Comparison of ENCODE assay signal across 8 mouse cellular contexts in genomic region chr4:117658582-117659444, GRCm38 (mm10). TPM values are rescaled to one million over a fixed set of nuclear protein-coding genes. Genes with fewer than 3 reads are reported as not detected.
DNase-seq lines count a peak whose midpoint lies in the region; ATAC-seq lines count a peak whose summit lies in the region.

No protein-coding gene starts in this region.

- no peak overlapping the region for H3K4me2 ChIP-seq in hindbrain, embryonic 11.5 days (replicated peaks; ENCODE audit: low read depth, low read length)
- no peak overlapping the region for H3K4me2 ChIP-seq in forebrain, embryonic 14.5 days (ENCODE audit: low read length)
- no peak overlapping the region for H3K4me2 ChIP-seq in neural tube, embryonic 13.5 days

- DNase-seq in hindbrain, embryonic 11.5 days (ENCODE audit: low spot score), result peak; percentile 51
- DNase-seq in hindbrain, embryonic 10.5 days (ENCODE audit: low spot score), result no peak
- DNase-seq in MN1 (ENCODE audit: low spot score), result peak; percentile 59
- no peak for DNase-seq in forebrain, embryonic 14.5 days (ENCODE audit: low spot score)
- peak; percentile 75 to 78 for DNase-seq in kidney, postnatal 25 days
- DNase-seq in T-cell, adult 2 months (ENCODE audit: low spot score), result no peak
- DNase-seq in layer of hippocampus, adult 11-12 months (ENCODE audit: low spot score), result no peak

- H3K27me3 ChIP-seq in hindbrain, embryonic 11.5 days (ENCODE audit: control insufficient read depth, insufficient read depth, low read length), result no peaks in the 10 kb centered on the region
- H3K27me3 ChIP-seq in hindbrain, embryonic 10.5 days (ENCODE audit: insufficient read depth, poor library complexity, severe bottlenecking), result no peaks in the 10 kb centered on the region
- no peaks in the 10 kb centered on the region for H3K27me3 ChIP-seq in forebrain, embryonic 14.5 days (replicated peaks; ENCODE audit: control insufficient read depth, insufficient read depth, low read length)
- H3K27me3 ChIP-seq in neural tube, embryonic 13.5 days, result no peaks in the 10 kb centered on the region; the same call in 1 of the 2 replicates

- peak; percentile 36 for ATAC-seq in hindbrain, embryonic 11.5 days (ENCODE audit: low FRiP score)
- ATAC-seq in forebrain, embryonic 14.5 days, result no peak
- ATAC-seq in neural tube, embryonic 13.5 days (ENCODE audit: low read depth), result peak; percentile 47

- no peak overlapping the region for H3K4me3 ChIP-seq in hindbrain, embryonic 11.5 days (ENCODE audit: low read depth, low read length)
- no peak overlapping the region for H3K4me3 ChIP-seq in hindbrain, embryonic 10.5 days
- no peak overlapping the region for H3K4me3 ChIP-seq in forebrain, embryonic 14.5 days (ENCODE audit: low read depth, low read length)
- H3K4me3 ChIP-seq in neural tube, embryonic 13.5 days, result no peak overlapping the region

- WGBS in hindbrain, embryonic 11.5 days, result 57% methylated on average over 14 of the region's 14 CpGs
- WGBS in hindbrain, embryonic 10.5 days, result 73% methylated on average over 14 of the region's 14 CpGs
- WGBS in forebrain, embryonic 14.5 days, result 58% methylated on average over 14 of the region's 14 CpGs
- 20% methylated on average over 14 of the region's 14 CpGs for WGBS in neural tube, embryonic 13.5 days

- peaks cover 11% of the 10 kb centered on the region for H3K4me1 ChIP-seq in hindbrain, embryonic 11.5 days (replicated peaks; ENCODE audit: control insufficient read depth, insufficient read depth, low read length)
- peaks cover 52% of the 10 kb centered on the region for H3K4me1 ChIP-seq in hindbrain, embryonic 10.5 days (replicated peaks)
- peaks cover 42% of the 10 kb centered on the region for H3K4me1 ChIP-seq in forebrain, embryonic 14.5 days (ENCODE audit: control insufficient read depth, insufficient read depth, low read length)
- peaks cover 60% of the 10 kb centered on the region for H3K4me1 ChIP-seq in neural tube, embryonic 13.5 days (replicated peaks)

- no peak overlapping the region for H3K9ac ChIP-seq in hindbrain, embryonic 11.5 days (ENCODE audit: low read depth, low read length)
- no peak overlapping the region for H3K9ac ChIP-seq in forebrain, embryonic 14.5 days (ENCODE audit: low read length)
- H3K9ac ChIP-seq in neural tube, embryonic 13.5 days, result no peak overlapping the region

- H3K9me3 ChIP-seq in hindbrain, embryonic 11.5 days (ENCODE audit: control insufficient read depth, low read length), result no peaks in the 10 kb centered on the region
- H3K9me3 ChIP-seq in hindbrain, embryonic 10.5 days, result no peaks in the 10 kb centered on the region
- no peaks in the 10 kb centered on the region for H3K9me3 ChIP-seq in forebrain, embryonic 14.5 days (replicated peaks; ENCODE audit: control insufficient read depth, low read length)
- no peaks in the 10 kb centered on the region for H3K9me3 ChIP-seq in neural tube, embryonic 13.5 days

- H3K27ac ChIP-seq in hindbrain, embryonic 11.5 days (ENCODE audit: low read depth, low read length), result no peak overlapping the region
- H3K27ac ChIP-seq in hindbrain, embryonic 10.5 days, result no peak overlapping the region; the same call in 1 of the 2 replicates
- H3K27ac ChIP-seq in forebrain, embryonic 14.5 days (ENCODE audit: low read depth, low read length), result peak overlapping the region; percentile 15; the same call in 1 of the 2 replicates
- peak overlapping the region; percentile 68 for H3K27ac ChIP-seq in neural tube, embryonic 13.5 days (replicated peaks)

- H3K36me3 ChIP-seq in hindbrain, embryonic 11.5 days (ENCODE audit: control insufficient read depth, insufficient read depth, low read length), result no peaks in the 10 kb centered on the region
- peaks cover 15% of the 10 kb centered on the region; the same call in 1 of the 2 replicates for H3K36me3 ChIP-seq in hindbrain, embryonic 10.5 days
- no peaks in the 10 kb centered on the region for H3K36me3 ChIP-seq in forebrain, embryonic 14.5 days (ENCODE audit: control insufficient read depth, insufficient read depth, low read length)
- no peaks in the 10 kb centered on the region for H3K36me3 ChIP-seq in neural tube, embryonic 13.5 days

RNA-seq across cellular contexts. Expression of gene Dmap1, which starts 23.3 kb away (rescaled TPM):
- polyA plus RNA-seq in hindbrain, embryonic 11.5 days (2014; fragmentation: Nextera tagmentation; extraction: Ambion mirVana), result 76.1 and 82.2 TPM in 2 replicates
- 69.2 and 72.5 TPM in 2 replicates for polyA plus RNA-seq in hindbrain, embryonic 10.5 days (2016; fragmentation: Nextera tagmentation; extraction: Ambion mirVana)
- polyA plus RNA-seq in forebrain, embryonic 14.5 days (2014; fragmentation: Nextera tagmentation; extraction: Ambion mirVana), result 94.9 and 97.6 TPM in 2 replicates
- polyA plus RNA-seq in neural tube, embryonic 13.5 days (2015; fragmentation: Nextera tagmentation; extraction: Ambion mirVana), result 67.3 and 70.8 TPM in 2 replicates

Comparison
In these comparisons a context has a peak if more than half of its experiments do, and no peak if none do; other contexts are left out.
1. DNase-seq: peak in hindbrain, embryonic 11.5 days (single experiment), MN1 (single experiment) and kidney, postnatal 25 days (2 of 2); none in hindbrain, embryonic 10.5 days (single experiment), forebrain, embryonic 14.5 days (single experiment), T-cell, adult 2 months (single experiment) and layer of hippocampus, adult 11-12 months (single experiment).
2. H3K27ac ChIP-seq: peak in forebrain, embryonic 14.5 days (single experiment) and neural tube, embryonic 13.5 days (single experiment); none in hindbrain, embryonic 11.5 days (single experiment) and hindbrain, embryonic 10.5 days (single experiment).